Mouse (Mus musculus) hematopoietic stem cell, adult 5-6 weeks (primary cell): Measurements from ENCODE around the gene Gpr1. TPM values are rescaled to one million over a fixed set of nuclear protein-coding genes. Genes with fewer than 3 reads are reported as not detected.

Source experiments
- ATAC-seq, 2 experiments: fragments of 125-278 bp in 1 of 2; replicated peaks in 1 of 2; 2 replicates each; pipeline ENCODE4 v1.8.0; 2016 to 2017; ENCODE audit warnings: inconsistent platforms in 2 of 2, mild to moderate bottlenecking in 2 of 2, moderate number of reproducible peaks in 2 of 2, low read depth in 1 of 2, moderate TSS enrichment in 1 of 2; ENCODE audit not compliant: low FRiP score in 2 of 2, poor library complexity in 2 of 2, severe bottlenecking in 2 of 2, insufficient read depth in 1 of 2, low TSS enrichment in 1 of 2
- total RNA-seq: library from RNA; stranded (forward); fragments of 172-1452, 232-1000 nt; gene quantifications from 2 replicates; pipeline ENCODE4 v1.2.3, GENCODE M21; 2017

Gene Gpr1
- total RNA-seq, 1 experiment from 2014 or later, result not detected

- no peak for ATAC-seq
Measured at GRCm38 (mm10) chr1:63239305-63239704, 25.0 kb upstream of the Gpr1 start.

- ATAC-seq, result no peak
Measured at GRCm38 (mm10) chr1:63237371-63237770, 23.0 kb upstream of the Gpr1 start.

DNA sequence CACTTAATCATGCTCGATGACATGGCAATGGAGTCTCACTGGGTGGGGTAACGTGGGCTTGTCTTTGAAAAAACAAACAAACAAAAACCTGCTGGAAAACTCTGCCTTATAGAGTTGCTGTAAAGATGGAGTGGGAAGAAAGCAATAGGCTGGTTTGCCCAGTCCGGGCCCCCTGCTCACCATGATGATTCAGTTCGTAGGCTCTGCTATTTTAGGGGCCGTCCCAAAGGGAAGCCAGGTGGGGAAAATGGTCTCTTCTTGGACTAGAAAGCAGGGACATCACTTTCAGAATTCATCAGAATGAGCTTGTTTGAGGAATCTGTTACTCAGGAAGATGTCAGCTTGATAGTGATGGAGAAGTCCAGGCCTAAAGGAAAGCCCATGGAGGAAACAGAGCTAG is 12.9 kb upstream of the Gpr1 start:
- ATAC-seq, result no peak

GRCm38 (mm10) chr1:63225890-63226289 is 11.5 kb upstream of the Gpr1 start:
- no peak for ATAC-seq

GRCm38 (mm10) chr1:63225009-63225408 is 10.7 kb upstream of the Gpr1 start:
- no peak for ATAC-seq

DNA sequence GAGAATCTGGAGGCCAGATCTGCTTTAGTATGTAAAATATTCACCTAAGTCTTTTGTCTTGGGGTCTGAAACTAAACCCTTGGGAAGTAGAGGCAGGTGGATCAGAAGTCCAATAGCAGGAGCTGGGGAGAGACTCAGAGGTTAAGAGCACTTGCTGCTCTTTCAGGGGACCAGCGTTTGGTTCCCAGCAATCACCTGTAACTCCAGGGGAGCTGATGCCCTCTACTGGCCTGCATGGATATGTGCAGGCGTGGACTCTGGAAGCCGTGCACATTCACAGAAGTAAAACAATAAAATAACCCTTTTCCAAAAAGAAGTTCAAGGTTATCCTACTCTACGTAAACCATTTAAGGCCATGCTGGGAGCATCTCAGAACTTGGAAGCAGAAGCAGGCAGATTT is 4.9 kb upstream of the Gpr1 start:
- ATAC-seq, result no peak

GRCm38 (mm10) chr1:63214631-63215030 is 288 bp upstream of the Gpr1 start:
- ATAC-seq, result no peak

DNA sequence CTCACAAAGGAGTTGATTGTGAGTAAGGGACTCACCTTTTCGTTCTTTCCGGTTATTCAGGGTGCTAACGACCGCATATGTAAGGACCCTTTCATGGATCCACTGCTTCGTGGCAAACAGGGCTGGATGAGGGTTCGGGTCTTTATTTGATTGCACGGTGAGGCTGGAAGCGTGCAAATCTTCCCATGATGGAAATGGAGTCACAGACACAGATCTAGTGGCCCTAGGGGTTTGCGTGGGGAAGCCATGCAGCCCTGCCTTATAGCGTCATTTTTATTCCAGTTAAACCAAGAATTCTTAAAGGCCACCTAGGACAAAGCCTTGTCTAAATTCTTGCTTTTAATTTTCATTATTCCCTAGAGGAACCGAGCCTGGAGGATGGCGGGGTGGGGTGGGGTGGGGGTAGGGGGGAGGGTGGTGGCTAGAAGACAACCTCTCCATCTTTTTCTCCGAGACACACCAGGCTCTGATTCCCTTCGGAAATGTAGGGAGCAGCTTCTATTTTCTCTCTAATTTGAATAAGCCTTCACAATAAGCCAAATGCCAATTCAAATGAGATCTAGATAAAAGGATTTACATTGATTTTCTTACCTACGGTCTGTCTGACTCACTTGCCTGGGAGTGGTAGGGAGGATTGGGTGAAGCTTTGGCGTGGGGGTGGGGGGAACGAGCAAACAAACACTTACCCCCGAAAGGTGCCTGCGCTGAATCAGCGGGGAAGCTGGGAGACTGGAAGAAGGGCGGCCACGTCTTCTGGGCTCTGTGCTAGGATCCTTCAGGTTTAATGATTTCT is 669 bp downstream of the Gpr1 start:
- no peak for ATAC-seq

- no peak for ATAC-seq
Measured at GRCm38 (mm10) chr1:63209861-63210529, 4.3 kb downstream of the Gpr1 start.

DNA sequence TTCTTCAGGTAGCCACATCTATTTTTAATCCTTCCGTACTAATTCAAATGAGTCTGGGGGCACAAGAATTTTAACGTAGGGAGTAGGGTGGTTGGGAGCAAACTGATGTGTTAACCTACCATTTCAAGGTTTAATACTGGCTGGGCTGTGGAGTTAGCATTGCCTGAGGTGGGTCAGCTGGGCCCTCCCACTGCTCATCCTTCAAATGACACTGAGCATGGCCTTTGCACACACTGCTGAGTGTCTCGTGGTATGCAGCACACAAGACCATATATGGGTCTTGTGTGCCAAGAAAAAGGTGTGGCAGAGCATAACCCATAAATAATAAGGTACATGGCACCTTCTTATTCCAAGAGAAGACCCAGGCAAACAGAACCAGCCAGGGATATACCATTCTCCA is 6.7 kb downstream of the Gpr1 start:
- no peak for ATAC-seq

DNA sequence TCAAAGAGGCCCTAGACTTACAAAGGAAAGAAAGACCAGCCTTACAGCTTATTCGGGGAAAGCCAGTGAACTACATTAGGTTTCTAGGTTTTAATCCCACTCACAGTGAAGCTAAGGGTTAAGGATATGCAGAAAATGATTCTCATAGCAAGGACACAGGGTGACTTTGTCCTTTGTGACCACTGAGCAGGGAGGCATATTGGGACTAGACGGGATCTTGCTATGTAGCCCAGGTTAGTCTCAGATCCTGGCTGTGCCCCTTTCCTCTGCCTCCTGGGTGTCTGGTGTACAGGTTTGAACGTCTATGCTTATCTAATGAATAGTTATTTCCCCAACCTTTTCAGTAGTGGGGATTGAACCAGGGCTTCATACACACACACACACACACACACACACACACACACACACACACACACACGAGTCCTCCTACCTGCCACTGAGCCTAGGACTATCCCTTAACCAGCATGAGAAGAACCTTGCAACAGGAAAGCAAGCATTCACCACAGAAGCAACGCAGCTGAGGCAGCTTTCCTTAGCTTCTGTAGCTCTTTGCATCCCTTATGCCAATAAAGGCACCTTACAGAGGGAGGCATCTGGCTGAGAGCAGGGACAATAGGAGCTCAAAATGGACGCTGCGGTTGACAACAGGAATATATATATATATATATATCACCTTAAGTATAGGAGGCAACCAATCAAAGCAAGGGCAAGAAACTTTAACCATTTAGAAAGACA is 9.5 kb downstream of the Gpr1 start:
- no peak for ATAC-seq

- ATAC-seq, result no peak
Measured at GRCm38 (mm10) chr1:63203950-63204659, 10.2 kb downstream of the Gpr1 start.

DNA sequence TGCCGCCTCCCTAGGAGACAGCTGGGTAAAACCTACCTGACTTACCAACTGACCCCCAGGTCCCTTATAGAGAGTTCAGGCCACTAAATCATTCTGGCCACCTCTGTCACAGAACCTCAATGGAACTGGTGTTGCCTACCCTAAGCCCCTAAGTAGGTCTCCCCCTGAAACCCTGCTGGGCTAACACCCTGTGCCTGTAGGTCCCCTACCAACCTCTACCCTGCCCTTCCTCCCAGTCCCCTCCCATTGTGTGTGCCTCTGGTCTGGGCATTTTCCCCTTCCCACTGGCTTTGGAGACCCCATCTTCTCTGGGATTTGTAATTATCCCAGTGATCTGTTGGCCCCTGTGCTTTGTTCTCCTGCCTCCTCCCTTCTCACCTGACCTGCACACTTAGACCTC is 10.9 kb downstream of the Gpr1 start:
- ATAC-seq, result no peak

DNA sequence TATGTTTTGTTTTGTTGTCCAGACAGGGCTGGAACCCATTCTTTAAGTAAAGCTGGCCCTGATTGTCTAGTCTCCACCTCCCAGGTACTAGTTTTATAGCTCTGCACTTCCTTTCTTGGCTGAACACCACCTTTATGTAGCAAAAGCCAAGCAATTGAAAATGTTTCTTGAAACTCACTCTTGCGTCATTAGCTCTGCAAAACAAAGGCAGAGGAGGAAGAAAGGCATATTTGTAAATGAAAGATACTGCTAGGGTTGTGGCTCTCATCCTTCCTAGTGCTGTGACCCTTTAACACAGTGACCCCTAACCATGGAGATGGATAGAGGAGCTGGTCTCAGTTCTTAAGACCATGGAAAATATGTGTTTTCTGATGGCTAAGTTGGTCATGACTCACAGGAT is 12.7 kb downstream of the Gpr1 start:
- no peak for ATAC-seq

- ATAC-seq, result no peak
Measured at GRCm38 (mm10) chr1:63200322-63200721, 14.0 kb downstream of the Gpr1 start.

DNA sequence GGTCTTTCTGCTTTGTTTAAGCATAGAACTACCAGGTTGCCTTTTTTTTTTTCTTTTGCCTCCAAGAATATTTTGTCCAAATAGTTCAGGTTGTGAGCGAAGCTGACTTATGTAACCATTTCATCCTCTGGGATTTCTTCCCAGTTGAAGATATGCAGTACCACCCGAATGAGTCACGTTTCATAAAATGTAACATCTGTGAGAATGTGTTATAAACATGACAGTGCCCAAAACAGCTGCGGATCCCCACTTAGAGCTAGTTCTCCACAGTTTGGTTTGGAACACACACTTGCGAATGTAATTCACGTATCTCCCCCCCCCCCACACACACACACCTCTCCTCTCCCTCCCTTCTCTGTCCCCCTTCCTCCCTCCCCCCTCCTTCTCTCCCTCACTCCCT is 15.0 kb downstream of the Gpr1 start:
- ATAC-seq, result no peak

DNA sequence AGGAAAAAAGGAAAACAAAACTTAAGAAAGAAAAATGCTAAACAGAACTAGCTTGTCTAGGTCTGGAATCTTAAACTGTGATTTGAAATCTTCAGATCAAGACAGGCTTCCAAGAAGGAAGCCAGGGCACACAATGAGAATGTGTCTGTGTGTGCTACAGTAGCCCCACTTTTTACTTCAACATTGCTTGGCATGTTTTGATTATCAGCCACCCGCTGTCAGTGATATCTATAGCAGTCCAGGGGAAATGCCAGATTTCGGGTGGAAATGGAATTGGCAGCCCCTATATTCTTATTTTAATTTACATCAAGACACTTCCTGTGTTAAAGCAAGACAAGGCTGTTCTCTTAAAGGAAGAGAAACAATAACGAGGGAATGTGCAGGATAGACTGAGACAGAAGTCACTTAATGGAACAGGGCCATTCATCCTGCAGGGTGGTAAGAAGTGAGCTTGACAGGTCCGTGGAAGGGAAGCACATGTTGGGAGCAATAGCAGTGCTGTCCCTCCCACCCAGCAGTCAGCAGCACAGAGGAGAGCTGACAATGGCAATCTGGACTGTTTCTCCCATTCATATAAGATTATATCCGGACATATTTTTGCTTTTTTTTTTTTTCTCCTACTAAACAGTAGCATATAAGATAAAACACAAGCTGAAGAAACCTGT is 18.4 kb downstream of the Gpr1 start:
- ATAC-seq, result no peak
